Mouse (Mus musculus): ENCODE measurements at regions not wholly inside any gene's neighbourhood (a gene's known extent, or its start where the extent isn't known, plus 50 kb on each side); places are given as distances from the start of the nearest gene placed in this dataset.

DNA sequence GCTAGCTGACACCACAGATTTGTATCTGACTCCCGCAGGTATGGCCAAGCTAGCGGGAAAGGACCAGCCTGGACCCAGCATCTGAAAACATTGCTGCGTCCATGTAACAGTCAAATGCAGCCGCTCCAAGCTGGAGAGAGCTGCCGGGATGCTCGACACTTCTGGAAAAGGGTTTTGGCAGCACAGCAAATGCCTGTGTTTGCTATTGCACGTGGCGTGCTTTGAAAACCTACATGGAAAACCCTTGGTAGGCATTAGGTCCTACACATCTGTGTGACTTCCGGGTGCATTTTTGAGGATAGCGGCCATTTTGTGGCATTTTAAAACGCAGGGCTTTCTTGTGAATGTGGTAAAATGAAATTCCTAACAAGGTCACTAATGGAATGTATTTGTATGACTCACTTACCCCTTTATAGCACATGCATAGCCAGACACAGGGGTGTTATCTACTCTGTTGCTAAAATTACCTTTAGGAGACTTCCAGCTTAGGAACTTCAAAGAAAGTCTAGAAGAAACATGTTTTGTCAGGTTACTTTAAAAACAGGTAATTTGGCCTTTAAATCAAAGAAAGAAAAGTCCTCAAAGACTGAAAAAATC is 345.9 kb upstream of the Gm11114 start:
- TF ChIP-seq EP300 (optimal IDR thresholded peaks at IDR 0.05) (no peak), CTCF (IDR thresholded peaks at IDR 0.05; ENCODE audit: low read depth) (no peak)

Measured in stomach, postnatal 0 days (tissue).